Mouse (Mus musculus) embryonic facial prominence, embryonic 11.5 days (tissue): ENCODE measurements at regions not wholly inside any gene's neighbourhood (a gene's known extent, or its start where the extent isn't known, plus 50 kb on each side); places are given as distances from the start of the nearest gene placed in this dataset.

Source experiments
- ATAC-seq: fragments of 200-750 bp; cut with Nextera tagmentation; replicated peaks from 2 replicates; pipeline ENCODE4 v1.8.0; 2017; ENCODE audit warnings: low read depth; ENCODE audit not compliant: insufficient number of reproducible peaks, low FRiP score, low TSS enrichment
- DNase-seq: peaks from one replicate; pipeline ENCODE4 v3.0.0-alpha.2; 2015; ENCODE audit warnings: low spot score
- H3K27ac ChIP-seq: fragments of 300-500 bp; sonication (generic); replicated peaks from 2 replicates; pipeline ENCODE4 v1.5.1; 2014; ENCODE audit warnings: mild to moderate bottlenecking, low read depth, low read length, control low read depth
- H3K27me3 ChIP-seq: fragments of 300-500 bp; sonication (generic); 2 replicates; pipeline ENCODE4 v1.6.1; 2014; ENCODE audit warnings: mild to moderate bottlenecking, low read length, moderate library complexity, mixed read lengths; ENCODE audit not compliant: control insufficient read depth, insufficient read depth
- H3K36me3 ChIP-seq: fragments of 300-500 bp; sonication (generic); replicated peaks from 2 replicates; pipeline ENCODE4 v1.6.1; 2014; ENCODE audit warnings: low read depth, mild to moderate bottlenecking, low read length, moderate library complexity, mixed read lengths; ENCODE audit not compliant: control insufficient read depth, insufficient read depth
- H3K4me1 ChIP-seq: fragments of 300-500 bp; sonication (generic); 2 replicates; pipeline ENCODE4 v1.6.1; 2014; ENCODE audit warnings: low read length, mixed read lengths; ENCODE audit not compliant: control insufficient read depth, insufficient read depth
- H3K4me2 ChIP-seq: fragments of 300-500 bp; sonication (generic); 2 replicates; pipeline ENCODE4 v1.6.1; 2014; ENCODE audit warnings: low read depth, mild to moderate bottlenecking, control low read depth, low read length, moderate library complexity
- H3K4me3 ChIP-seq: fragments of 300-500 bp; sonication (generic); 2 replicates; pipeline ENCODE4 v1.5.1; 2014; ENCODE audit warnings: low read depth, low read length, control low read depth
- H3K9ac ChIP-seq: fragments of 300-500 bp; sonication (generic); replicated peaks from 2 replicates; pipeline ENCODE4 v1.6.1; 2014; ENCODE audit warnings: mild to moderate bottlenecking, control low read depth, low read length
- H3K9me3 ChIP-seq: fragments of 300-500 bp; sonication (generic); replicated peaks from 2 replicates; pipeline ENCODE4 v1.6.1; 2016; ENCODE audit warnings: mild to moderate bottlenecking, low read length, inconsistent platforms, mixed read lengths; ENCODE audit not compliant: control insufficient read depth
- WGBS: fragments of 180-500 bp; shearing (Covaris S2); extraction: QIAGEN DNeasy Blood & Tissue Kit; methylation state at CpG from one replicate; pipeline ENCODE4 v1.1.7; 2014; 5-methylcytosine and 5-hydroxymethylcytosine counted together

DNA sequence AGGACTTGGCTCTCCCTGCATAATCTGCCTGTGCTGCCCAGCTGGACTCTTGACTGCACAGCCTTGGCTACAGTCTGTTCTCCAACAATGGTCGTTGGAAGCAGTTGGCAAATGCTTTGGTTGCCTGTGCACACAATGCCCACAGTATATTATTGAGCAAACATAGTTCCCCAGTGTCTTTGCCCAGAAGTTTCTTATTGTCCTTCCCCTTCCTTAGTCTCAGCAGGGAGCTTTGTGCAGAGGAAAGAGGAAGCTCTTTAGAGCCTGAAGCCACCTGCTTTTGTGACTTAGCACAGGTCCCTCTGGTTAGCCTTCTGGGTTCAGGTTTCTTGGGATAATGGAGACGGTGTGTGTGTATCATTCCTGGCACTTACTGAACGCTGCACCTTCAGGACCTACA is 80.9 kb upstream of the Id2 start:
- no peaks in the 10 kb centered on the region for H3K9me3 ChIP-seq
- no peak for DNase-seq
- no peak overlapping the region for H3K9ac ChIP-seq
- H3K27ac ChIP-seq, result no peak overlapping the region
- no peak overlapping the region for H3K4me2 ChIP-seq
- no peaks in the 10 kb centered on the region for H3K27me3 ChIP-seq
- WGBS, result 75% methylated on average over 3 of the region's 3 CpGs
- H3K4me3 ChIP-seq, result no peak overlapping the region
- no peaks in the 10 kb centered on the region for H3K36me3 ChIP-seq
- ATAC-seq, result no peak
- no peaks in the 10 kb centered on the region for H3K4me1 ChIP-seq

DNA sequence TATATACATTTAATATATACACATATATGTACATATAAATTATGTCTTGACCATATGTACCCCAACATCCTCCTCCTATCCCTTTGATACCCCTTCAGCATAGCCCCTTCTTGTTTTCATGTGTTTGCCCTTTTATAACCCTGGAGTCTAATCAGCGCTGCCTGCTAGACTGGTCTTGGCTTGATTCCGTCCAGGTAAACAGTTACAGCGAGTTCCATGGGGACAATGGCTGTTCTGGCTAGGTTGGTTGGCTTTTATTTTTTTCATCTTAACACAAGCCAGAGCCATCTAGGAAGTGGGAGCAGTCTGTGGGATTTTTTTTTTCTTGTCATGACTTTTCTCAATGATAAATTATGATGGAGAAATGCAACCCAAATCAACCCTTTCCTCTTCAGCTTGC is 79.6 kb upstream of the Id2 start:
- Histone ChIP-seq H3K9ac (no peak overlapping the region), H3K27ac (no peak overlapping the region), H3K4me3 (no peak overlapping the region), H3K4me1 (no peaks in the 10 kb centered on the region), H3K27me3 (no peaks in the 10 kb centered on the region), H3K9me3 (no peaks in the 10 kb centered on the region), H3K4me2 (no peak overlapping the region), H3K36me3 (no peaks in the 10 kb centered on the region)
- DNase-seq, result no peak
- WGBS, result 79% methylated on average over 3 of the region's 3 CpGs
- no peak for ATAC-seq

DNA sequence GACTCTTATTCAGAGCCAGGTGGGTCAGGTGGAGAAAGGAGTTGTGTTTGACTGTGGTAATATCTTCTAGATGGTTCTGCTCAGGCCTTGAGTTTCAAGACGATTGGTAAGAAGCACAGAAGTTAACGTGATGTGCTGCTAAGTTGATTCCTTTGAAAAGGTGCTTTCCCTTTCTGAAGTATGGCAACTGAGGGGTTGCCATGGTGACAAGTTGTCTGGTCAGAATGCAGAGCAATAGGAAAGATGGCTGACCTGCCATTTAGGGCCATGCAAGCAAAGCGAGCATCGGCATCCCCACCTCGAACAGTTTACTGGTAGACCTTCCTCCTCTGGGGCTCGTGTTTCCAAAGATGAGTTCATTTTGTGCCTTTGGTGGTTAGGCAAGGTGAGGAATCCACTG is 76.1 kb upstream of the Id2 start:
- no peaks in the 10 kb centered on the region for H3K36me3 ChIP-seq
- no peaks in the 10 kb centered on the region for H3K9me3 ChIP-seq
- no peaks in the 10 kb centered on the region for H3K4me1 ChIP-seq
- no peak overlapping the region for H3K4me2 ChIP-seq
- WGBS, result 82% methylated on average over 6 of the region's 6 CpGs
- ATAC-seq (no peak), DNase-seq (no peak)
- no peak overlapping the region for H3K4me3 ChIP-seq
- H3K27me3 ChIP-seq, result no peaks in the 10 kb centered on the region
- no peak overlapping the region for H3K27ac ChIP-seq
- no peak overlapping the region for H3K9ac ChIP-seq

DNA sequence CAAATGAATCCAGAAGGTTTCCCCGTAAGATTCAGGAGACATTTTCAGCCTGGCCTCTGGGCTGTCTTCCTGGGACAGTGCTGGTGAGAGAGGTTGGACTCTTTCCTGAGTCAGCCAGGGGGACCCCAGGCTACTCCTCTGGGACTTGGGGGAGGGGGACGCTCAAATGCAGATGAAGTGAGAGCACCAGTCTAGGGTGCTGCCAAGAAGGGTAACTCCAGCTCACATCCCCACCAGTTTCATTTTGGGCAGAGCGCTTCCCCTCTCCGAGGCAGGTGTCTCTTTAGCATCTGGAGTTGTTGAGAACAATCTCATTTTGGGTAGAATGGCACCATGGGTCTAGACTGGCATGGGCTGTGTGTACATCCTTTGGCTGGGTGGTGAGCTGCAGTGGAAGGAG is 75.5 kb upstream of the Id2 start:
- WGBS, result 93% methylated on average over 4 of the region's 4 CpGs
- no peak overlapping the region for H3K4me3 ChIP-seq
- ATAC-seq, result no peak
- H3K4me2 ChIP-seq, result no peak overlapping the region
- no peak overlapping the region for H3K9ac ChIP-seq
- no peaks in the 10 kb centered on the region for H3K36me3 ChIP-seq
- no peak for DNase-seq
- no peak overlapping the region for H3K27ac ChIP-seq
- no peaks in the 10 kb centered on the region for H3K9me3 ChIP-seq
- H3K27me3 ChIP-seq, result no peaks in the 10 kb centered on the region
- H3K4me1 ChIP-seq, result no peaks in the 10 kb centered on the region

DNA sequence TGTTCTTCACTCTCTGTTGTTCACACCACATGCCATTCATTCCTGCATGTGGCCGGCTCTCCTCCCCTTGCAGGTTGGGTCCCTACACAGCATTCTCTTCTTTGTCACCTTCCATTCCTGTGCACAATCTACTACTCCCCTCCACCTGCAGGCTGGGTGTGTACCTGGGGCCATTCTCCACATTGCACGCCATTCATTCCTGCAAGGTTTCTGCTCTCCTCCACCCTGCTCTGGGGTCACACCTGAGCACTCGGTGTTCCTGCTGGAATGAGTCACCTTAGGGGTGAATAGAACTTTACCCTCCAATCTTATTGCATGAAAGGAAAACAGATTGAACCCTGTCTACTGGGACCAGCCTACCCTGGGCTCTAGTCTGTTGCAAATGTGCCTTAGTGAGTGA is 72.7 kb upstream of the Id2 start:
- no peaks in the 10 kb centered on the region for H3K36me3 ChIP-seq
- no peak overlapping the region for H3K9ac ChIP-seq
- H3K27me3 ChIP-seq, result no peaks in the 10 kb centered on the region
- 84% methylated on average over 3 of the region's 3 CpGs for WGBS
- no peak overlapping the region for H3K4me3 ChIP-seq
- no peak overlapping the region for H3K27ac ChIP-seq
- no peaks in the 10 kb centered on the region for H3K9me3 ChIP-seq
- H3K4me1 ChIP-seq, result no peaks in the 10 kb centered on the region
- no peak for DNase-seq
- ATAC-seq, result no peak
- no peak overlapping the region for H3K4me2 ChIP-seq

DNA sequence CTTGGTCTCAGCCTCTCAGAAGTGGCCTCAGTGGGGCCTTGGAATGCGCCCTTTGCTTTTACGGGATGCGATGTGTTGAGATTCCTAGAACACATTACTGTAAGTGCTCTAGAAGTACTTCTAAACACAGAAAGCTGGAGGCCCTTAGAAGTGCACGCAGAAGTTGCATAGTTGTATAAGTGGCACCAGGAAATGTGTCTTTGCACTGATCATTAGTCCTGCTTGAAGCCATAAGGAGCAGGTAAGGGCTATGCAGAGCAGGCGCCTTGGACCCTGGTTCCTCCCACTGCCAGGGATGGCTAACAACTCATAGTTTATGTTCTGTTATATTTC is 71.2 kb upstream of the Id2 start:
- H3K9ac ChIP-seq, result no peak overlapping the region
- no peak for DNase-seq
- H3K27me3 ChIP-seq, result no peaks in the 10 kb centered on the region
- no peak overlapping the region for H3K27ac ChIP-seq
- H3K36me3 ChIP-seq, result no peaks in the 10 kb centered on the region
- no peak overlapping the region for H3K4me2 ChIP-seq
- ATAC-seq, result no peak
- H3K4me3 ChIP-seq, result no peak overlapping the region
- no peaks in the 10 kb centered on the region for H3K4me1 ChIP-seq
- WGBS, result 87% methylated on average over 5 of the region's 5 CpGs
- H3K9me3 ChIP-seq, result no peaks in the 10 kb centered on the region

DNA sequence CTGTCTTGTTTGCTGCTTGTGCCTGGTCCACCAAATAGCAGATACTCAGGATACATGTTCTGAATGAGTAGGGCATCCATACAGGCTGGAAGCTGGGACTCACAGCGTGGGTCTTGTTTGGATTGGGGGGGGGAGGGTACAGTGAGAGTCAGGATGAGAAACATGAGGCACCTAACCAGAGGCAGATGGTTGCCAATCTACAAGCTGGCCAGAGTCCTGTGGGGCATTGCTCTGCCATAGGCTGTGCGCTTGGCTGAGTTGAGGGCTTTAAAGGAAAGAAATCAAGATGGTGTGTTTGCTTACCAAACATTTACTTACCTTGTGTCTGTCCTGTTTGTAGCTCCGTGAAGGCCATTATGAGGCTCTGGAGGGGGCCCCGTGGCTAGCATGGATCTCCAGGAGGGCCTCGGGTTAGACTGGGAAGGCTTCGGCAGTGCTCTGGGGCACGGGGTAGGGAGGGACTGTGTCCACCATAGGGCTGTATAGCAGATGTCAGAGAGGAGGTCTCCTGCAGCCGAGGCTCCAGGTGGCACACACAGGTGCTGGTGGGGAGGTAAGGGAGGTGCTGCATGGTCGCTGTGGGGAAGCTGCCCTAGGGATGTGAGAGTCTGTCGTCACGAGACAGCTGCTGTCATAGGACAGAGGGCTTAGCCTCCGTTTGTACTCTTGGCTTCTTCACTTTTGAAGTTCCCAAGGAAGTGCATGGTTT is 70.7 kb upstream of the Id2 start:
- Histone ChIP-seq H3K4me2 (no peak overlapping the region), H3K9me3 (no peaks in the 10 kb centered on the region), H3K27me3 (no peaks in the 10 kb centered on the region), H3K4me1 (no peaks in the 10 kb centered on the region), H3K27ac (no peak overlapping the region), H3K9ac (no peak overlapping the region), H3K4me3 (no peak overlapping the region), H3K36me3 (no peaks in the 10 kb centered on the region)
- WGBS, result 64% methylated on average over 12 of the region's 12 CpGs
- DNase-seq, result peak; percentile 27
- ATAC-seq, result no peak

DNA sequence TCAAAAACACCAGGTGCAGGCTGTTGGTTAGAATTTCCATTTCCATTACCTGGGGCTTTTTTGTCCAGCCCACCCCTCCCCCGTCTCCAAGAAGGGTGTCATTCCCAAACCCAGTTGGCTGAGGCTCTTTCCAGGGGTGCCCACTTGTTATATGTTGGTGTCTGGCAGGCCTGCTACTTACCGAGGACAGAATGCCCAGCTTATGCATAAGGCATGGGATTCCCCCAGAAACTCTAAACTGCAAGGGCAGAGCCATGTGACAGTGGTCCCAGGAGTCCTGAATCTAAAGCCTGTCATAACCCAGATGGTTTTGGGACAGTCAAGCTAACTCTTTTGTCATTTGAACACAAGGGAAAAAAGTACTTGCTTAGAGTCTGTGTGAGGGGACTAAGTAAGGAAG is 69.6 kb upstream of the Id2 start:
- no peak overlapping the region for H3K27ac ChIP-seq
- DNase-seq (no peak), ATAC-seq (no peak)
- 67% methylated on average over 2 of the region's 2 CpGs for WGBS
- H3K4me1 ChIP-seq, result no peaks in the 10 kb centered on the region
- H3K4me2 ChIP-seq, result no peak overlapping the region
- no peaks in the 10 kb centered on the region for H3K27me3 ChIP-seq
- no peak overlapping the region for H3K9ac ChIP-seq
- no peaks in the 10 kb centered on the region for H3K36me3 ChIP-seq
- H3K4me3 ChIP-seq, result no peak overlapping the region
- no peaks in the 10 kb centered on the region for H3K9me3 ChIP-seq
